Mouse (Mus musculus) CD8-positive naive resting alpha-beta T cell, adult 2 months (primary cell): ENCODE data around the gene Apba1.

Source experiments
- DNase-seq, 2 experiments: peaks; one replicate each; pipeline ENCODE4 v3.0.0; 2022; ENCODE audit warnings: low read depth in 2 of 2, low spot score in 2 of 2

Apba1 gene

GRCm38 (mm10) chr19:23924057-23924456, 165.4 kb downstream of the Apba1 start:
- DNase-seq, result no peak

DNA sequence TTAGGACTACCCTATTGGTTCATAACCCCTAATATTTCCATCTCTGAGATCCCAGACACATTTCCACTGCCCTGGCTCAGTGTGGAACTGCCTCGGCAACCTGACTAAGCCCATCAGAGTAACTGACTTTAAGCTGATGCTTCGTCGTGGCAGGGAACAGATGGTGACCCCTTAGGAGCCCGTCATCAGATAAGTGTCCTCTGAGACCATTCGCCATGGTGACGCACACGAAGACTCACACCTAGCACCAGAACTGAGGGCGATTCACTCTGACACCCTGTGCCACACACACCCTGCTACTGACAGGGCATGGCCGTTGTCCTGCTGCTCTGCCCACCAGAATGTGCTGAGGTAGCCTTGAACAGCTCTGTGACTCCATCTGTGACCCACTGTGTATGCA, 166.1 kb downstream of the Apba1 start:
- no peak for DNase-seq

- DNase-seq, result no peak
These were observed 166.9 kb downstream of the Apba1 start for GRCm38 (mm10) chr19:23925541-23925940.

DNA sequence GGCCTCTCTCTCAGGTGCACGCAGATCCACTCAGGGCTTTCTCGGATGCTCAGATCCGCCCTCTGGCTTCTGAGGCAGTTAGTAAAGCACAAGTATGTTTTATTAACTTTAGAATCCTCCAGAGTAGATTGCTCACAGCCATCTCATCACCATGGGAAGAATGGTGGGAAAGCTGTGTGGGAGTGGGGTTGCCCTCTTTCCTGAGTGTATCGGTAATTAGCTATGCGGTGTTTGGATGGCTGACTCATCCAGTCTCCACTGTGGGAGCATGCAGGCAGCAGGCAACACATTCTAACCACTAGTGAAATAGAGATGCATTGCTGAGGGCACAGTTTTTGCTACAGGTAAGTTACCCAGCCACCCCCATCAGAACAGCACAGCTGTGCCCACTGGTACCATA, 172.1 kb downstream of the Apba1 start:
- DNase-seq, result no peak

DNA sequence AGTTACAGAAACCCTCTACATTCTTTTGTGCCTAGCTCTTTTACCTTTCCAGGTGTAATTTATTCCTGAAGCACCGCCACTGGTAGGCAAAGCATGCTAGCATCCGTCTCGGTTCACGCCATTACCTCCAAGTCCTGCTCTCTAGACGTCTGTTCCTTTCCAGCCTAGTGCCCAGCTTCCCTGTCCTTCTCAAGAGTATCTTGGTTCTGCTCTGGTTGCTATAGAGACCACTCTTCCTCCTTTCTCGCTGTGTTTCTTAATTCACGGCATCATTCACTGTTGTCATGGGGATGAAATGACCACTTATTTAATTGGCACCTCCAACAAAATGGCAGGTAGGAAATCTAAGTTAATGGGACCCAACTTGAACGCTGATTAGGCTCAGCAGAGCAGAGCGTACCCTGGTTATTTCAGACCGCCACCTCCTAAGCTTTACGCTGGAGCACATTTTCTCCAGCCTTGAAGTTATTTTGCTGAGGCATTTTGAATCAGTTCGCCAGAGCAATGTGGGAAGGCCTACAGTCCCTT, 182.8 kb downstream of the Apba1 start:
- DNase-seq, result no peak

DNA sequence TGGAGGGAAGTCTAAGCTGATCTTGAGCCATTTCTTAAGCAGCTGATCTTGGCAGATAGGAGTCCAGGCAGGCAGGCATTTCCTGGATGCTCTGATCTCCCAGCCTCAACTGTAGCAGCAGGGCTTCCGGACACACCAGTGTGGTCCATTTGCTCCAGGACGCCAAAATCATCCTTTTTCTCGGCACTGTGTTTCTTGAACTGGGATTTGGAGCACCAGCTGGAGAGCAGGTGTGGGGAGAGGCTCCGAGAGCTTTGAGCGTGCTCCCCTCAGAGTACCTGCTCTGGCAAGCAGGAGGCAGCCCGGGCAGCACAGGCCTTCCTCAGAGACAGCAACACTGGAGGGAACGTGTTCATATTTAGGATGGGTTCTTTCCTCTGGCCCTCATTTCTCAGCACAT, 184.2 kb downstream of the Apba1 start:
- no peak for DNase-seq

- no peak for DNase-seq
These were observed 187.5 kb downstream of the Apba1 start for GRCm38 (mm10) chr19:23946026-23946685.

GRCm38 (mm10) chr19:23946751-23947150, 188.1 kb downstream of the Apba1 start:
- DNase-seq, result no peak

DNA sequence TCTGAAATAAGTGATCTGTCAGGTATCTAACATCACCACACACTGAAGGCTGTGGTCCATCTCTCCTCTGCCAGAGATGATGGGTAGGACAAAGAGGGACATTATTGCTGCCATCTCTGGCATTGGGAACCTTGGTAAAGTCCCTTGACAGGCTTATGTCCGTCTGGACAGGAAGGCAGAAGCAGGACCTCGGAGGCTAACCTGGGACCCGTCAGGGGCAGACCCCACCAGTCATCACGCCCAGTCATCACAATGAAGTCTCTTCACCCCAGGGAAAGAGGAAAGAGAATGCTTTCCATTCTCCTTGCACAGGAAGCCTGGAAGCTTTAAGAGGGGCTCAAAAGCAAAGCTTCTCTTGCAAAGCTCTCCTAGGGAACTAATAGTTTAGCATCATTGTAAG, 189.2 kb downstream of the Apba1 start:
- DNase-seq, result no peak

DNA sequence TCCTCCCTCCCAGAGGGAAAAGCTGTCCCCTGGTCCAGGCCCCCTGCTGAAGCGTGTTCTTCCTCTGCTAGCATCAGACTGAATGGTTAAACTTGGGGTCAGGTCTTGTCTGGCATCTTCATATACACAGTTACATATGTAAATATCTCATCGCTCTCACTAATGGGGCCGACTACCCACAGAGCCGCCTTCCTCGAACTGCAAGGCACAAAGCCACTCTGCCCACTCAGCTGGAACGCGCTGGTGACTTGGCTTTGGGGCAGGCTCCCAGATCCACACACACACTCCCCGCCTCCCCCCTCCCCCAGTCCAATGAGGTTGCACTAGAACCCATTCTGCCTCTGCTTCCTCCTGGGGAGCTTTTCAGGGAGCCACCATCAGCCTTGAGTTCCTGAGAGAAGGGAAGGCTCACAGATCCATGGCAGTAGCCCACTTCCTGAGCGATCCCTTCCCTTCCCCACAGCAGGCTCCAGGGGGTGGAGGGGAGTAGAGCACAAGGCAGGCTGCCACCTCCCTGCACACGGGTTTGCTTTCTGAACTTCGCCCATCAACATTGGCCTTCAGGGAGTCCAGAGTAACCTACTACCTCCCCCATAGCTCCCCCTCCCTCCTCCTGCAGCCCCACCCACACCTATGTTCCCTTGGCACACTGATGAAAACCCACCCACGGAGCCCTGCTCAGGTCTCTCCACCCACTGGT, 189.8 kb downstream of the Apba1 start:
- DNase-seq, result no peak

GRCm38 (mm10) chr19:23955461-23955860, 196.8 kb downstream of the Apba1 start:
- DNase-seq, result no peak

DNA sequence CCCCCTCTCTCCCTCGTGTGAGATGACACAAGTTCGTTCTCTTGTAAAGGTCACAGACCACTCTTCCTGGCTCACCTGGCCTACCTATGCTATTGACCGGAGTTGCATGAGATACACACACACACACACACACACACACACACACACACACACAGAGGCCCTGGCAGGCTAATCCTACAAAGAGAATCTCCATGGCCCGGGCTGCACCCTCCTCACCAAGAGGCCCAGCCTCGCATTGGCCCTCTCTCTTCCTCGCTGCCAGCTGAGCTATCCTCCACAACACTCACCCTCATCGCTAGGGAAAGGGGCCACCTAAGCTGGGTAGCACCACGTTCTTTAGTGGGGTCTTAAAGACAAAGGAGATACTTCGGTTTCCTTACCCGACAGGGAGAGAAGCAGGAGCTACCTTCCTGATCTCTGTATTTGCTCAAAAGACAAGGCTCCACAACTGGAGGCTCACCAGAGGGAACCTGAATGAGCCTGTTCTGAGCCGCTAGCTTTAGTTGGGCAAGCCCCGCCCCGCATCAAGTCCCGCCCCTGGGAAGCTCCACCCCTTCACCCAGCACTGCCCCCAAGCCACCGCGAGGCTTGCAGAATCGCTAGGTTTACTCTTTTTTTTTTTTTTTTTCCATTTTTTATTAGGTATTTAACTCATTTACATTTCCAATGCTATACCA, 197.8 kb downstream of the Apba1 start:
- DNase-seq, result no peak

DNA sequence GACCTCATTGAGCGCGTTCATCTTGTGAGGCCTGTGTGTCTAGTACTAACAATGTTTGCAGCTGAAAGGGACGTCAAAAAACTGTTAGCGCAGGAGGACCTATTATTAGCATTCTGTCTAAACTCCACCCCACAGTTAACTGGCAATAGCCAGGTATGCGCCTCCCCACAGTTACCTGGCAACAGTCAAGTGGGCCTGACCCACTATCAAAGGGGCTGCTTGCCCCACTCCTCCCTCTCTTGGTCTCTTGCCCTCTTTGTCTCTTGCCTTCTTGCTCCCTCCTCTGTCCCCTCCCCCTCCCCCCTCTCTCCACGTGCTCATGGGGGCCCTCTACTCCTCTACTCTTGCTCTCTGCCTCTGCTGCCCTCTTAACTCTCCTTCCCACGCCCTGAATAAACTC, 198.9 kb downstream of the Apba1 start:
- no peak for DNase-seq

DNA sequence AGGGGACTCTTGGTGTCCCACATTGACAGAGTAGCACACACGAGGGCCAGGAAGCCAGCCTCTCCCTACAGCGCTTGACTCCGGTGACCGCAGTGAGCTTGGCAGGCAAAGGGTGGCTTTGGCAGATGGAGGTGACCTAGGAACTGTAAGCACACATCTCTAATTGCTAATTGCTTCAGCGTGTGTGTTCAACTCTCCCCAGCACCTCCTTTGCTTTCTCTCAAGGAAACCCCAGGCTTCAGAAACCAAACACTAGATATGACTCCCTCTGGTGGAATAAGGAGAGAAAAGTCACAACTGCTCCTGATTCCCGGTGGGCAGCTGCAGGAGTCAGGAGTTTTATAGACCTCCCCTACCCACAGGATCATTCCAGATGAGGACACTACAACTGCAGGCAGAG, 200.2 kb downstream of the Apba1 start:
- DNase-seq, result no peak

- no peak for DNase-seq
These were observed 201.2 kb downstream of the Apba1 start for GRCm38 (mm10) chr19:23959870-23960269.

GRCm38 (mm10) chr19:23960275-23960674, 201.6 kb downstream of the Apba1 start:
- no peak for DNase-seq

- no peak for DNase-seq
These were observed 202.3 kb downstream of the Apba1 start for GRCm38 (mm10) chr19:23960831-23961447.

- no peak for DNase-seq
These were observed 202.8 kb downstream of the Apba1 start for GRCm38 (mm10) chr19:23961516-23961915.

GRCm38 (mm10) chr19:23964401-23964910, 205.8 kb downstream of the Apba1 start:
- no peak for DNase-seq

- no peak for DNase-seq
These were observed 207.7 kb downstream of the Apba1 start for GRCm38 (mm10) chr19:23966376-23966775.

DNA sequence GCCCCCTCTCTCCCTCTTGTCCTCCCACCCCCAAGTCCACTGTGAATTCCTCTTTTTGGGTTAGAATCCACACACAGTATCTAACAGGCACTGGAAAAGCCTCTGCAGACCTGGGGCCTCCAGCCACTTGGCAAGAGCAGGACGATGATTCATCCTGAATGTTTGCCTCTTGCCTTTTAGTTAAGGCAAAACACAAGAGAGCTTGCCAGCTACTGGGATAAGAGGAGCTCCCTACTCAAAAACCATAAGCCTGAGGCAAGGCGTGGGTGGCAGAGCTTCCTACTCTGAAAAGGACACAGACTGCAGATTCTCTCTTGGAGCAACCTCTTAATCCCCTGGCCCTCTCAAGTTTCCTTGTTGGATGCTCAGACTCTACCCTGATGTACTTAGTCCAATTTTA, 208.5 kb downstream of the Apba1 start:
- DNase-seq, result no peak
